Mouse (Mus musculus) megakaryocyte, embryonic 14.5 days (primary cell): ENCODE measurements around the gene Tmem192.

Experiments
- FLI1 ChIP-seq: IDR thresholded peaks from 2 replicates; pipeline ENCODE4 v1.6.1; 2012; ENCODE audit warnings: low read length, inconsistent platforms, mixed read lengths
- GATA1 ChIP-seq: IDR thresholded peaks from 3 replicates; pipeline ENCODE4 v1.6.1; 2012; ENCODE audit warnings: mixed read lengths, low read length, inconsistent platforms, borderline replicate concordance

- no peak for TF ChIP-seq GATA1
- no peak for TF ChIP-seq FLI1
Measured at GRCm38 (mm10) chr8:64941019-64941418, 6.0 kb upstream of the Tmem192 start.
